Mouse (Mus musculus) lung, embryonic 16.5 days (tissue): ENCODE results near the gene Ucma. TPM values are rescaled to one million over a fixed set of nuclear protein-coding genes. Genes with fewer than 3 reads are reported as not detected.
"Not testable (repeated sequence)": the region's sequence is repeated elsewhere in the genome, so short reads cannot be mapped to it uniquely, and the experiment has no call there.

Experiments
- ATAC-seq: fragments of 200-750 bp; cut with Nextera tagmentation; 2 replicates; pipeline ENCODE4 v1.8.0; 2017; ENCODE audit warnings: low read depth, mild to moderate bottlenecking, moderate library complexity
- H3K27ac ChIP-seq: fragments of 300-500 bp; sonication (generic); 2 replicates; pipeline ENCODE4 v1.5.1; 2014; ENCODE audit warnings: mild to moderate bottlenecking, control low read depth, low read length
- H3K27me3 ChIP-seq: fragments of 300-500 bp; sonication (generic); 2 replicates; pipeline ENCODE4 v1.6.1; 2014; ENCODE audit warnings: low read depth, low read length, mixed read lengths; ENCODE audit not compliant: control insufficient read depth, insufficient read depth
- H3K36me3 ChIP-seq: fragments of 300-500 bp; sonication (generic); 2 replicates; pipeline ENCODE4 v1.6.1; 2014; ENCODE audit warnings: low read length; ENCODE audit not compliant: control insufficient read depth, insufficient read depth
- H3K4me1 ChIP-seq: fragments of 300-500 bp; sonication (generic); replicated peaks from 2 replicates; pipeline ENCODE4 v1.6.1; 2014; ENCODE audit warnings: low read length, mixed read lengths; ENCODE audit not compliant: control insufficient read depth, insufficient read depth
- H3K4me2 ChIP-seq: fragments of 300-500 bp; sonication (generic); 2 replicates; pipeline ENCODE4 v1.6.1; 2014; ENCODE audit warnings: low read depth, low read length, control low read depth
- H3K4me3 ChIP-seq: fragments of 300-500 bp; sonication (generic); 2 replicates; pipeline ENCODE4 v1.5.1; 2014; ENCODE audit warnings: mild to moderate bottlenecking, low read length, control low read depth
- H3K9ac ChIP-seq: fragments of 300-500 bp; sonication (generic); 2 replicates; pipeline ENCODE4 v1.6.1; 2014; ENCODE audit warnings: low read length, control low read depth
- H3K9me3 ChIP-seq: fragments of 300-500 bp; sonication (generic); 2 replicates; pipeline ENCODE4 v1.6.1; 2016; ENCODE audit warnings: low read length; ENCODE audit not compliant: control insufficient read depth
- WGBS: fragments of 180-500 bp; shearing (Covaris S2); extraction: QIAGEN DNeasy Blood & Tissue Kit; methylation state at CpG from one replicate; pipeline ENCODE4 v1.1.7; 2014; 5-methylcytosine and 5-hydroxymethylcytosine counted together
- polyA plus RNA-seq: library from polyadenylated mRNA; unstranded; fragments of >200 nt; fragmentation: Nextera tagmentation; extraction: Ambion mirVana; gene quantifications from 2 replicates; pipeline ENCODE4 v1.2.1, GENCODE M21; 2015

Gene Ucma
- not detected in 2 replicates for polyA plus RNA-seq

- no peak within 1 kb of the TSS for H3K9ac ChIP-seq
- no peaks in the 10 kb centered on the region for H3K9me3 ChIP-seq
- no peak within 1 kb of the TSS for H3K27ac ChIP-seq
- no peak within 1 kb of the TSS for H3K4me3 ChIP-seq
- H3K4me2 ChIP-seq, result no peak within 1 kb of the TSS
- H3K4me1 ChIP-seq, result no peaks in the 10 kb centered on the region; the same call in 1 of the 2 replicates
- H3K27me3 ChIP-seq, result no peaks in the 10 kb centered on the region
- no peak for ATAC-seq
- H3K36me3 ChIP-seq, result no peaks in the 10 kb centered on the region
- 65% methylated on average over 5 of the region's 5 CpGs for WGBS
These were observed at the start of gene Ucma for GRCm38 (mm10) chr2:4975807-4976206. Ucma (plus strand) TSS chr2:4976122.

GRCm38 (mm10) chr2:4927391-4927790 is 48.5 kb upstream of the Ucma start:
- Histone ChIP-seq H3K27ac (no peak overlapping the region), H3K4me2 (no peak overlapping the region), H3K9ac (no peak overlapping the region), H3K9me3 (no peaks in the 10 kb centered on the region; the same call in 1 of the 2 replicates), H3K27me3 (no peaks in the 10 kb centered on the region), H3K4me3 (no peak overlapping the region), H3K4me1 (no peaks in the 10 kb centered on the region), H3K36me3 (peaks cover 10% of the 10 kb centered on the region; the same call in 1 of the 2 replicates)
- 84% methylated on average over 3 of the region's 3 CpGs for WGBS
- no peak for ATAC-seq

GRCm38 (mm10) chr2:4929230-4929629 is 46.7 kb upstream of the Ucma start:
- no peaks in the 10 kb centered on the region; the same call in 1 of the 2 replicates for H3K9me3 ChIP-seq
- peaks cover 12% of the 10 kb centered on the region; the same call in 1 of the 2 replicates for H3K36me3 ChIP-seq
- no peaks in the 10 kb centered on the region for H3K27me3 ChIP-seq

GRCm38 (mm10) chr2:4934516-4934915 is 41.4 kb upstream of the Ucma start:
- WGBS, result 87% methylated on average over 9 of the region's 9 CpGs
- no peaks in the 10 kb centered on the region for H3K4me1 ChIP-seq
- H3K4me2 ChIP-seq, result no peak overlapping the region
- ATAC-seq, result no peak
- H3K4me3 ChIP-seq, result no peak overlapping the region
- peaks cover 4% of the 10 kb centered on the region; the same call in 1 of the 2 replicates for H3K9me3 ChIP-seq
- no peak overlapping the region for H3K27ac ChIP-seq
- no peak overlapping the region for H3K9ac ChIP-seq
- H3K36me3 ChIP-seq, result peaks cover 19% of the 10 kb centered on the region
- no peaks in the 10 kb centered on the region for H3K27me3 ChIP-seq

More at GRCm38 (mm10) chr2:4929230-4929629, 46.7 kb upstream of the Ucma start:
- Histone ChIP-seq H3K4me3 (no peak overlapping the region), H3K9ac (no peak overlapping the region), H3K4me1 (no peaks in the 10 kb centered on the region), H3K27ac (no peak overlapping the region), H3K4me2 (no peak overlapping the region)
- 65% methylated on average over 2 of the region's 2 CpGs for WGBS
- no peak for ATAC-seq

GRCm38 (mm10) chr2:4937931-4938330 is 38.0 kb upstream of the Ucma start:
- 88% methylated on average over 7 of the region's 7 CpGs for WGBS
- Histone ChIP-seq H3K36me3 (peaks cover 14% of the 10 kb centered on the region), H3K4me2 (no peak overlapping the region), H3K27me3 (no peaks in the 10 kb centered on the region), H3K27ac (no peak overlapping the region), H3K9me3 (peaks cover 4% of the 10 kb centered on the region; the same call in 1 of the 2 replicates), H3K4me3 (no peak overlapping the region), H3K9ac (no peak overlapping the region), H3K4me1 (no peaks in the 10 kb centered on the region)
- no peak for ATAC-seq

GRCm38 (mm10) chr2:4940861-4941260 is 35.1 kb upstream of the Ucma start:
- Histone ChIP-seq H3K27me3 (no peaks in the 10 kb centered on the region), H3K27ac (no peak overlapping the region), H3K4me2 (no peak overlapping the region), H3K4me3 (no peak overlapping the region), H3K36me3 (peaks cover 11% of the 10 kb centered on the region; the same call in 1 of the 2 replicates), H3K9ac (no peak overlapping the region), H3K9me3 (peaks cover 4% of the 10 kb centered on the region), H3K4me1 (no peaks in the 10 kb centered on the region)
- ATAC-seq, result no peak
- 91% methylated on average over 11 of the region's 11 CpGs for WGBS

GRCm38 (mm10) chr2:4949691-4950090 is 26.2 kb upstream of the Ucma start:
- H3K36me3 ChIP-seq, ATAC-seq, H3K27ac ChIP-seq, H3K4me2 ChIP-seq, H3K4me3 ChIP-seq, H3K9ac ChIP-seq, H3K4me1 ChIP-seq, H3K9me3 ChIP-seq, H3K27me3 ChIP-seq: not testable (repeated sequence)
- 72% methylated on average over 5 of the region's 8 CpGs for WGBS

GRCm38 (mm10) chr2:4950986-4951385 is 24.9 kb upstream of the Ucma start:
- no peak for ATAC-seq
- Histone ChIP-seq H3K9me3 (no peaks in the 10 kb centered on the region), H3K4me3 (no peak overlapping the region), H3K36me3 (no peaks in the 10 kb centered on the region), H3K4me2 (no peak overlapping the region), H3K4me1 (no peaks in the 10 kb centered on the region), H3K27me3 (no peaks in the 10 kb centered on the region), H3K9ac (no peak overlapping the region), H3K27ac (no peak overlapping the region)
- 91% methylated on average over 2 of the region's 2 CpGs for WGBS

- Histone ChIP-seq H3K9me3 (no peaks in the 10 kb centered on the region), H3K27ac (no peak overlapping the region), H3K4me1 (no peaks in the 10 kb centered on the region), H3K9ac (no peak overlapping the region), H3K4me3 (no peak overlapping the region), H3K4me2 (no peak overlapping the region), H3K36me3 (no peaks in the 10 kb centered on the region), H3K27me3 (no peaks in the 10 kb centered on the region)
- 77% methylated on average over 6 of the region's 6 CpGs for WGBS
- no peak for ATAC-seq
These were observed 21.6 kb upstream of the Ucma start for GRCm38 (mm10) chr2:4954216-4954760.
